Mouse (Mus musculus): ENCODE data around the gene St6galnac4.

Gene St6galnac4

GRCm38 (mm10) chr2:32629276-32629976, 42.5 kb downstream of the St6galnac4 start:
- DNase-seq = no peak

DNA sequence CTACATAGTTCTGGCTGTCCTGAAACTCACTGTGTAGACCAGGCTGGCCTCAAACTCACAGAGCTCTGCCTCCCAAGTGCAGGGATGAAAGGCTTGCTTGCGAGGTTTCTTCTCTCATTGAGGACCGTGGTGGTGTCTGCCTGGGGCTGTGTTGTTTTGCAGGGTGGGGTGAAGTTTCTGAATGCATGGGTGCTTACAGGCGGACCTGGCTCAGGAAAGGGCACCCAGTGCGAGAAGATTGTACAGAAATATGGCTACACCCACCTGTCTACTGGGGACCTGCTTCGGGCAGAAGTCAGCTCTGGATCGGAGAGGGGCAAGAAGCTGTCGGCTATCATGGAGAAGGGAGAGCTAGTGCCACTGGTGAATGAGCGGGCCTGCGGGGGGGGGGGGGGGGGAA, 43.1 kb downstream of the St6galnac4 start:
- no peak for DNase-seq

- DNase-seq = no peak
Observed at GRCm38 (mm10) chr2:32631046-32631445, 44.2 kb downstream of the St6galnac4 start.

DNA sequence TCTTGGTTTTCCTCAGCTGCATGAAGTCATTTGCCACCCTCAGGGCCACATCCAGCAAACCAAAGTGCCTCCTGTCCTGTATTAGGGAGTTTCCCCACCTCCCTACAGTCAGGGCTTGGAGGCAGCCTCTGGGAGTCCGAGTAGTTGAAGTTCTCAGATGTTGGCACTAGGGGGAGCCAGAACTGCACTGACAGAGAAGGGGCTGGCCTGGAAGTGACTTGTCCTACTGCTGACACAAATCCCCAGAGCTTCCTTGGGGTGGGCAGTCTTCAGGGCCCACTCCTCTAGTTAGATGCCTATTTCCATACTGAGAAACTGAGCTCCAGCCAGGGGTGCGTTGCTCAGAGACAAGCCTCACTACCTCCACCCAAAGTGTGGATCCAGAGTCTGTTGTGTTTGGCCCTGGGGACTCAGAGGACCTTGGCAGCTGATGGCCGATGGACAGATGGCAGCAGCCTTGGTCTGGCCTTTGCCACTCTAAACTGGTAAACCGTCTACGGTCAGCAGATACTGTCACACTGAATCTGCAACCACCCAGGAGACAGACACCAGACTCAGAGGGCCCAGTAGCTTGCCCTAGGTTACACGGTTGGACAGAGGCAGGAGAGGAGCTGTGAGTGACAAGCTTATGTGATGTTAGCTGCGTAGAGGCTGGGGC, 45.0 kb downstream of the St6galnac4 start:
- DNase-seq = peak; percentile 86 to 87

DNA sequence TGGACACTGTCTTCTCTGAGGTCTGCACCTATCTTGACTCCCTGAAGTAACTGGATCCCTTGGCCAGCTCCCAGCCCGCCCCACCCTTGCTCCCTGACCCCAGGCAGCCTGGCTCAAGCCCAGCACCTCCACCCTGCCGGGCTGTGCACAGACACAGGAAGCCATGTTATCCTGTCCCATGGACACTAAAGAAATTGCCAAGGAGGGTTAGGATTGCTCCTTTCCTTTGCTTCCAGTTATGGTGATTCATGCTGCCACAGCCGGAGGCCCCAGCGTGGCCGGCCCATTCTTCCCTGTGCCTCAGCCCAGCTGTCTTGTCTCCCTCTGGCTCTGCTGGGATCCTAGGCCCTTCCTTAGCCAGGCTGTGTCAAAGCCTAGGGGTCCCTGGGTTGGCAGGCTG, 46.8 kb downstream of the St6galnac4 start:
- DNase-seq = no peak

GRCm38 (mm10) chr2:32634277-32635105, 47.6 kb downstream of the St6galnac4 start:
- DNase-seq = no peak

GRCm38 (mm10) chr2:32636617-32637016, 49.7 kb downstream of the St6galnac4 start:
- no peak for DNase-seq

DNA sequence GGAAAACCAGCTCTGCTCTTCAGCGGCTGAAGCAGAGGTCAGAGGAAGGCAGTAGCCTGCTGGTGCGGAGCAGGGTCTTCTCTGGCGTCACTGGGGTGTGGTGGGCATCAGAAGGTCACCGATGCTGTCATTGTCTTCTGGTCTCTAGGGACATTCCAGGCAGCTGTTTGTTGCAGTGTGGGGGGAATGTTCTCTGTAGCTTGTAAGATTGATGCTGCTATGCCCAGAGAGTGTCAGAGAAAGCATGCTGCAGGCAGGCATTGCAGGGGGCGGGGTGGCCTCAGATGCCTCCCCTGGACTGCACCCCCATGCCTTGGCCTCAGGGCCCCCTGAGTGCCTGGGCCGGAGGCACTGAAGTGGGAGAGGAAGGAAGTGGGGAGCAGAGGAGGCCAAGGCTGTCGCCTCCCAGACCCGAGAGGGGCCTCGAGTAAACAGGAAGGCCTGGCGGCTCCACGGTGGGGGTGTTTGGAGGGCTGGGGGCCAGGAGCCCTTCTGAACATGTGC, 50.9 kb downstream of the St6galnac4 start:
- DNase-seq = peak; percentile 73

DNA sequence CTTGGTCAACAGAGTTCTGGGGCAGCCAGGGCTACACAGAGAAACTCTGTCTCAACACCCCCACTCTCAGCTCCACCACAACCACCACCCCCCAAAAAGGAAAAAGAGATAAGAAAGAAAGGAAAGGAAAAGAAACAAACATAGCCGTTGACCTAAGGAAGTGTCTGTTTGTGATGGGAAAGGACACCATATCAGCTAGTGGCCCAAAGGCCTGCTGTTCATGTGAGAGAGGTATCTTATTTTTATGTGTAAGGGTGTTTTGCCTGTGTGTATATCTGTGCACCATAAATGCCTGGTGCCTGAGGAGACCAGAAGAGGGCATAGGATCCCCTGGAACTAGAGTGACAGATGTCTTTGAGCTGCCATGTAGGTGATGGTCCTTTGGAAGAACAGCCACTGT, 52.7 kb downstream of the St6galnac4 start:
- DNase-seq = no peak

DNA sequence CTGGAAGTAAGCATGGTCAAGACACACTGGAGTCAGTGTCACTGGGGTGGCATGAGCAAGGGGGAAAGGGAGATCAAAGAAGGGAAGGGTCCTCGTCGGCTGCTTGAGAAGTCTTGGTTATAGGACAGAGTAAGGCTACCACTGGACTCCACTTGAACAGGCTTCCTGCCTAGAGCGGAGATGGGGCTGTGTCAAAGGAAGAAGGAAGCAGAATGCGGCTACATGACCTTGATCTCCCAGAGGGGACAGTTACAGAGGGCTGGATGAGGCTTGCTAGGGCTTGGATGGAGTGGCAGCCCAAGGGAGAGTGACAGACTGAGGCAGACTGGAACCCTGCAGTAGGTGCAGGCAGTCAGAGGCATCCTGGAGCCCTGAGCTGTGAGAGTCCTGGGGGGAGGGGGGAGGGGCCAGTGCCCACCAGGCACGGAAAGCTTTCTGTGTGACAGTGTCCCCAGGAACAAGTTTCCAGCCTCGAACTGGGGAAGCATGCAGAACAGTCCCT, 53.7 kb downstream of the St6galnac4 start:
- no peak for DNase-seq

GRCm38 (mm10) chr2:32641810-32642209, 54.9 kb downstream of the St6galnac4 start:
- no peak for DNase-seq

GRCm38 (mm10) chr2:32642813-32643212, 55.9 kb downstream of the St6galnac4 start:
- no peak for DNase-seq

DNA sequence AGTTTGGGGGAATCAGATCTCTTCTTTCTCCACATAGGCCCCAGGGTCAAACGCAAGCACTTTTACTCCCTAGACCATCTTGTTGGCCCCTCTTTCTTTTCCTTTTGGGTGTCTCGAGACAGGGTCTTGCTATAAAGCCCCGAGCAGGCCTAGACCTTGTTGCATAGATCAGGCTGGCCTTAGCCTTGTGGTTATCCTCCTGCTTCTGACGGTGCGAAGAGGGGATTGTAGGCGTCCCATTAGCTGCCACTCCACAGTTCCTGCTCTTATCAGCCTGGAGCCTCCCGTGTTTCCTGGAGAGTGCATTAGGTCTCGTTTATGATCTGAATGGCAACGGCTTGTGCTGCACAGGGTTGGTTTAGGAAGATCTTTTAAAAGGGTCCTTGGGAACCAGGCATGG, 57.2 kb downstream of the St6galnac4 start:
- DNase-seq = no peak

- DNase-seq = no peak
Observed at GRCm38 (mm10) chr2:32644799-32645475, 58.0 kb downstream of the St6galnac4 start.

DNA sequence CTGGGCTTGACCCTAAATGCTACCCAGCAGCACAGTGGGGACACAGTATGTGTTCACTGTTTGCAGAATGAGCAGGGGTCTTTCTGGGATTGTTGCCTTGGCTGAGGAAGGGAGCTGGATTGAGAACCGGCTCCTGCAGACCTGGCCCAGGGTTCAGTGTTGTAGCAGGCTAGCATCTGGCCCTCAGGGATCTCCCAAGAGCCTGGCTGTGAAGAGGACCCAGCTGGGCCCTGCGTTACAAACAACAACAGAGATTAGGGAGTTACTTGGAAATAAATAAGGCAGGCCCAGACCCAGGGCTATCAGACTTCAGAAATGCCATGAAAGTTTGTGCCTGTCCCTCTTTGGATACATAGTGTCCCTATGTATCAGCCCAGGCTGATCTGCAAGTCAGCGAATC, 58.8 kb downstream of the St6galnac4 start:
- DNase-seq = no peak

DNA sequence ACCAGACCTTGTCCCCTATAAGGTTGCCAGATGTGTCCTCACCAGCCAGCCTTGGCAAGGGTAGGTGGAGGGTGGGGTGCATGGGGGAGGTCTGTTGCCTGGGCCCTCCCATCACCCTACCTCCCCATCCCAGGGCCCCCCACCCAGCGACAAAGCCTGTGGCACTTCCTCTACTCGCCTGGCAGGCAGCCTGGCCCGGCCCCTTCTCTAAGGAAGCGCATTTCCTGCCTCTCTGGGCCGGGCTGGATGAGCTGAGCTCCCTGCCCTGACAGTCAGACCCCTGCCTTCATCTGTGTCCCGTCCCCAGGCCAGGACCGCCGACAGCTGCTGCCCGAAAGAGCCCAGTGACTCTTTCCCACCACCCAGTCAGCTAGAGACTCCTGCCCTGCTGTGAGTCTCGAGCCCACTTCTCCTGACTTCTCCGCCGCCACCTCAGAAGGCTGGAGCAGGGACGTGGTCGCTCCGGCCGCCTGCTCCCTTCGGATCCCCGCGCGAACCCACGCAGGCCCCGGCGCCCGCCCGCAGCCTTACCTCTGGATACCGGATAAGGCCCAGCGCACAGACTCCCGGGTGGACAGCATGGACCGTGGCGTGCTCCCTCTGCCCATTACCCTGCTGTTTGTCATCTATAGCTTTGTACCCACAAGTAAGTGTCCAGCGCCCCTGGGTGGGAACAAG, 59.6 kb downstream of the St6galnac4 start, which contains the start of gene Eng:
Eng (plus strand) TSS at position 217 of the 678 bp plus-strand sequence.
- no peak for DNase-seq

GRCm38 (mm10) chr2:32647366-32647765, 60.5 kb downstream of the St6galnac4 start:
- DNase-seq = no peak

Data from B cell, adult 2 months (primary cell).